In the genomic region with DNA sequence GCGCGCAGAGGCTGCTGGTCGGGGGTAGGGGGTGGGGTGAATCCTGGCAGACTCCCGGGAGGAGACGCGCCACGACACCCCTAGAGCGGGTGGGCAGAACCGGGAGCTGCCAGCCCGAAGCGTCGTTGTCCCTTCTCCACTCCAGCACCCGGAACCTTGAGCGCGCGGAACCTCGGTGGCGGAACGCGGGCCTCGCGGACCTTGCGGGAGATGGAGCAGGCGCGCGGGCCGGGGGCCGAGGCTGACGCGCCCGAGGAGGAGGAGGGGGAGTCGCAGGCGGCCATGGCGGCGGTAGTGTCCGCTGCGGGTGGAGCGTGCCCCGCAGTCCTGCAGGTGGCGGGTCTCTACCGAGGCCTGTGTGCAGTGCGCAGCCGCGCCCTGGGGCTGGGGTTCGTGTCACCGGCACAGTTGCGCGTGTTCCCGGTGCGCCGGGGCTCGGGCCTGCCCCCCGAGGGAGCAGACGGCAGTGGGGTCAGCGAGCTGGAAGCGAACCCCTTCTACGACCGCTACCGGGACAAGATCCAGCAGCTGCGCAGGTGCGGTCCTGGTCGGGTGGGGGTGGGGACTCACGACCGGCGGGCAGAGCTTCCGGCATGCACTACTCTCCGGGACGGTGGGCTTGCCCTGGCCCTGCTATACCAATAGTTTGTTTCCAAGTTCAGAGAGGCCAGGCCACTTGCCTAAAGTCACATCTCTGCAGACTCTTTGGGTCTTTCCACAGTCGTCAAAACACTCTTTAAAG, we compare ENCODE assay signal across 8 mouse cellular contexts. TPM values are rescaled to one million over a fixed set of nuclear protein-coding genes. Genes with fewer than 3 reads are reported as not detected.
DNase-seq lines count a peak whose midpoint lies in the region; ATAC-seq lines count a peak whose summit lies in the region.

A gene (plus strand): TSS at position 44 of the 742 bp plus-strand sequence.

- peak within 1 kb of the TSS; percentile 85 for H3K9ac ChIP-seq in hindbrain, embryonic 15.5 days

- peak within 1 kb of the TSS; percentile 85 for H3K4me2 ChIP-seq in hindbrain, embryonic 15.5 days

- H3K4me1 ChIP-seq in hindbrain, embryonic 15.5 days (replicated peaks), result peaks cover 18% of the 10 kb centered on the region

- 0 out of 2 replicates have a peak, but pooled peaks cover under 1% of the 10 kb centered on the region for H3K36me3 ChIP-seq in hindbrain, embryonic 15.5 days

- peak within 1 kb of the TSS; percentile 74 for H3K4me3 ChIP-seq in hindbrain, embryonic 15.5 days

- no peaks in the 10 kb centered on the region for H3K27me3 ChIP-seq in hindbrain, embryonic 15.5 days

- H3K27ac ChIP-seq in hindbrain, embryonic 15.5 days (replicated peaks), result peak within 1 kb of the TSS; percentile 75

- ATAC-seq in hindbrain, embryonic 15.5 days (ENCODE audit: low FRiP score, low read depth), result peak; percentile 92

- H3K9me3 ChIP-seq in hindbrain, embryonic 15.5 days, result no peaks in the 10 kb centered on the region

- DNase-seq in WW6 (ENCODE audit: low read depth, low spot score), result peak; percentile 40
- peak; percentile 82 to 83 for DNase-seq in cerebellum, postnatal 36 days
- DNase-seq in gastrocnemius, adult 18-20 months (ENCODE audit: low spot score), result peak; percentile 69
- DNase-seq in left cerebral cortex, adult 11 months (ENCODE audit: low spot score), result peak; percentile 47
- DNase-seq in lung, postnatal 4 days, result peak; percentile 85 to 86
- peak; percentile 57 for DNase-seq in retina, postnatal 7 days (ENCODE audit: low read depth, low spot score)
- peak; percentile 38 to 78 for DNase-seq in urinary bladder, adult 18-20 months (ENCODE audit: low spot score in 2 of 2)

- under 1% methylated on average over 69 of the region's 69 CpGs for WGBS in hindbrain, embryonic 15.5 days

RNA-seq across cellular contexts. Expression of the gene that starts here (rescaled TPM):
- total RNA-seq in gastrocnemius, adult 18-20 months (2021), result 10 to 100 TPM; 56.9 to 58.7 TPM
- polyA plus RNA-seq in hindbrain, embryonic 15.5 days (2015; fragmentation: Nextera tagmentation; extraction: Ambion mirVana), result 36.9 and 39.9 TPM in 2 replicates

Comparison
In these comparisons a context has a peak if more than half of its experiments do, and no peak if none do; other contexts are left out.
1. Peak in every context shown above with its lines: DNase-seq, ATAC-seq, H3K4me3 ChIP-seq and H3K27ac ChIP-seq.